Mouse (Mus musculus) activated CD4-positive, CD25-positive, alpha-beta regulatory T cell, adult 4 months (primary cell): Measurements from ENCODE around the gene Ly86. TPM values are rescaled to one million over a fixed set of nuclear protein-coding genes. Genes with fewer than 3 reads are reported as not detected.

Source experiments
- ATAC-seq: one replicate; pipeline ENCODE4 v1.8.0; 2017
- polyA plus RNA-seq, 2 experiments: library from polyadenylated mRNA; unstranded; fragments of 100-300 nt; shearing (Covaris generic); gene quantifications; one replicate each; pipeline ENCODE4 v1.2.1; 2017

Ly86 gene
- polyA plus RNA-seq, 2 experiments from 2014 or later, result 3.5 to 6.3 TPM

DNA sequence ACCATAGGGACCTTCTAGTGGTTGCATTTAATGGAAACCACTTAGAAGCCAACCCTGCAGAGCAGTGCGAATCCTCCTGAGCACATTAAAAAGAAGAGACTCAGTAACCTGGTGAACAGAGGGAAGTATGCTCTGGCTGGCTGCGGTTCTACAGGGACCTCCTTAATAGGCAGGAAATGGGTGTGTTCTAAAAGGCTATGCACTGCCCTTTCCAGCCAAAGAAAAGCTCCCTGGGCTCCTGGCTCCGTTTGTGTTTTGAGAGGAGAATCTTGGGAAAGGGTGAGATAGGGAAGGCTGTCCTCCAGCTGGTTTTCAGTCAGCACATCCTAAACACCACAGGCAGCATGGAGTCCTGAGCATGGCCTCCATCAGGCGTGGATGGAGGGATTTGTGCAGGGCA lies 8.9 kb downstream of the Ly86 start:
- peak; percentile 49 for ATAC-seq

DNA sequence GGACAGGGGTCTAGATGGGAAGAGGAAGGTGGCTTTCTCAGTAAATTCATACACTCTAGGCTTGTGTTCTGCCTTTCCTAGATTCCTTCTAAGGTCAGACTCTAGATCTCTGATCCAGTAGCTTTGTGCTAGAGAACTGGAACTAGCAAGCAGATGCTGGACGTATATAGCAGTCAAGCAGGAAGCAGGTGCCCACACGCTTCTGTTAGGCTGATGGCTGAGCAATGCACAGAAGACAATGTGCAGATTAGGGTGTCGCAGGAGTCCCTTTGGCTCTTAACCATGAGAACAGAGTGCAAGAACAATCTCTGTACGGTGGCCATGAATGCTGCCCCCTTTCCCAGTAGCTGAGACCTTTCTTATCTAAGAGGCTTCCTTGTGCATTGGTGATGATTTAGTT lies 9.4 kb downstream of the Ly86 start:
- ATAC-seq, result no peak

DNA sequence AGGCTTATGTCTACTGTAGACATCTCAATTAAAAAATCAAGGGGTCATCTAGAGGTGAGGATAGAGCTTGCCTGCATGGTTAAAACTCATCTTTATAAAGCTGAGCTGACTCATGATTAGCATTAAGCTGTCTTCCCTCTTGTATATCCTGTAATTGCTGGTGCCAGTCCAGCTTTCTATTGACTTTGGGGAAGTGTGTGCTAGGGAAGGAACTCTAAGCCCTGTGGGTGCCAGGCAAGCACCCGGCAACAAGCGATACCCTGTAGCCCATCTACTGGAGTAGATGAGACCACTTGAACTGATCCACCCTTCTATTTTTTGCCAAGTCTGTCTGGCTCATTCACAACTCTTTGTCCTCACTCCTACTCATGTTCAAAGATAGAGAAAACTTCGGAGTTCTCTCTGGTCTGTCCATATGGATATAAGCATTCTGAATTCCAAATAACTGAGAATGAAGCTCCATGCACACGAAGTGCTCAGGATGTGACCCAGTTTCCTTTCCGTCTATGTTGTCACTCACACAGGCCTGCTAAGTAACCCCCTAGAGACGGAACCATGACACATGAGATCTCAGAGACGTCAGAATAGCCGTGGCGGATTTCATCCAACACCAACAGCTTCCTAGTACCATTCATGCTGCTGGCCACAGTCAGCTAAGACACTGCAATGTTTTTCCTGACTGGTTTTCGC lies 10.8 kb downstream of the Ly86 start:
- ATAC-seq, result no peak

DNA sequence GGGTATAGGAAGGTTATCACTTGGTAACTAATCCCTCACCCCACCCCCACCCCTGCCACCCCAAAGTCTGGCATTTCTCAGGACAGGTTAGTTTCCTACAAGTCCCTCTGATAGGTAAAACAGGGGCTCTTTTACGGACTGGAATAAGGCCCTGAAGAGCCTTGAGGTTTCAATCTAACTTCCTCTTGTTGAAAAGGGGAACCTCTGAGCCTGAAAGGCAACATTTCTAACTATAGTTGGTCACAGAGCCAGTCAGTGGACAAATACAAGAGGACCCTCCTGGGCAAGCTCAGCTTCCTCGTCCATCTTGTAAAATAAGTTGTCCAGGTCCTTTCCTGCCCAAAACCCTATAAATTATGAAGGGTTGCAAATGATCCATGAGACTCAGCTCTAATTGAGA lies 11.5 kb downstream of the Ly86 start:
- ATAC-seq, result no peak

DNA sequence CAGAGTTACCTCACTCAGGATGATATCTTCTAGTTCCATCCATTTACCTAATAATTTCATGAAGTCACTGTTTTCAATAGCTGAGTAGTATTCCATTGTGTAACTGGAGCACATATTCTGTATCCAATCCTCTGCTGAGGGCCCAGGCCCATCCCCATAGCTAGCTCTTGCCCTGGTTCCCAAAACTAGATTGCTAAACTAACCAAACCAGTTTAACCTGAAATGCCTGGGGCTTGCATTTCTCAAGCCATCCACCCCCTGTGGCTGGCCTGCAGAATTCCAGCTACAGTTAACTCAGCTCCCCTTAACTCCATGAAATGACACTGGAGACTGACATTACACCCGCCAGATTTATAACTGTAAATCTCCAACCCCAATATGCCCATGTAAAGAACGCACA lies 13.1 kb downstream of the Ly86 start:
- ATAC-seq, result no peak

DNA sequence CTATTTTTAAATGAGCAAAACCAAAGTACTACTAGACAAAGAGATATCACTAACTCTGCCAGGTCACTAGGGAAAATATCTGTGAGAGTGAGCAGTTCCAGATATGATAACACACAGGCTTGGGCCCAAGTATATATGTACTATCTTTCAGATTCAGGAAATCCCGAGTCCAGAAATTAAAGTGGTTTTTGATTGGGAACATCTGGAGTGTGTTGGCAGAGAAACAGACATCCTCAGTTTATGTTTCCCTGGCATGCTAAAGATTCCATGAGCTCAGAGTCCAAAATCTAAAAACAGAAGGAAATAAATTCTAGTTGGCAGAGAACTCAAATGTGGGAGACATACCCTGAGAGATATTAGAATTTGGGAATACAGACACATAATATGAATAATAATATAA lies 16.2 kb downstream of the Ly86 start:
- ATAC-seq, result no peak

DNA sequence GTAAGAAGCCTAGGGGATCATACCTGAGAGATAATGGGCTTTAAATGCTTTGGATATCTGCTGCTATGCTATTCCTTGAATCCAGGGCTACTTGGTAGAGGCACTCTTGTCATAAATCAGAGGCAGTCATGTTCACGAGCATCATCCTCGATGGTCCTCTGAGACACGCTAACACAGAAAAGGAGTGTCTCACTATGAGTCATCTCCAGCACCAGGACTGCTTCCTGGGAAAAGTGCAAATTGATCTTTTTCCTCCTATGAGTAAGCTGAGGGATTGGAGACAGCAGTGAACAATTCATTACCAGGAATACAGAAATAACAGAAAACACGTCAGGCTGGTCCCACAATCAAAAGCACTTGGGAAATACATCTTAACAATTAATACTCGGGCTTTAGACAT lies 19.3 kb downstream of the Ly86 start:
- no peak for ATAC-seq

DNA sequence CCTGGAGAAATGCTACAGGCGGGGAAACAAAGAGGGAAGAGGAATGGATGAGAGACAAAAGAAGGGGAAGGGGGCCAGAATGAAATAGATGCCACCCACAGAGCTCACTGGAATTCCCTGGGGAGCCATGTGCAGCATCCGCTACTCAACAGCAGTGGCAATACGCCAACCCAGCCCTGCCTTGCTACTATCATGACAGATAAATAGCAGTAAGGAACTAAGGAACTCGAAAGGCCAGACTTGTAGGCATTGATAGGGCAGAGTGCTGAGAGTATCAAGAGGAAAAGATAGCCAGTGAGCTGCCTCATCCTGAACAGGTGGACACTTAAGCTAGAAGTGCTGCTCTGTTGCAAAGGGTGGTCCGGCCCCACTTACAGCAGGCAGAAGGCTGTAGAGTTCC lies 31.4 kb downstream of the Ly86 start:
- ATAC-seq, result no peak

DNA sequence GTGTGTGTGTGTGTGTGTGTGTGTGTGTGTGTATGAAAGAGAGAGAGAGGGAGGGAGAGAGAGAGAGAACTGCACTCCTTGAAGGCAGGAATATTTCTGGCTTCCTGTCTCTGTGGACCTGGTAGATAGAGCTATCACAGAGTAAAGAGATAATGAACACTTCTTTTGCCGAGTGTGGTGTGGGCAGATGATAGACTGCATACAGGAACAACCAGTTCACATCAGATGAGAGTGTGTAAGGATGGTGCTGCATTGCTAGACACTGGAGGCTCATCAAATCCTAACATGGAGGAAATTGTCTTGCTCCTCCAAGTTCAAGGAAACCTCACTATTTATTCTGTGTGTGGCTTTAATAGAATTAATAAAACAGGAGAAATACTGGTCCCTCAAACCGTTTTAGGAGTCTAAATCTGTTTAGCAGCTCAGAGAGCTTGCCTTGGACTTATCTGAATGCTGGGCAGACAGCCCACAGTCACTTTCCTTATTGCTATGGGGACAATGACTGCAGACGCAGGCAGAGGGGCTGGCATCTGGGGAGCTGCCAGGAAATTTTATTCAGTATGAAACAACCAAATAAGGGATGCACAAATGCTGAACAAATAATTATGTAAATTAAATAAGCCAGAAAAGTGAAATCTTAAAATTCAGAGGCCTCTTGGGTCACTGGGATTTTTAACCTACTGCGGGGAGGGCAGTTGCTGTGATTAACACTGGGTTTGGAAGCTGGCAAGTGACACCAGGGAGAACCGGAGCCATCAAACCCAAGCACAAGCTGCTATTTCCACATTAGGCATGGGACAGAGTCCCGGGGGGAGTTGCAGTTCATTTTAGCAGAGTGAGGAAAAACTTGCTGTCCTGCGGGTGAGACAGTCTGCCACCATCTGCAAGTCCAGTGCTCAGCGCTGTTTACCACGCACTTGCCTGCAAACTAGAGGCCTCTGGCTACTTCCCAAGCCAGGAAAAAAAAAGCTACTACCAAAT lies 43.5 kb downstream of the Ly86 start:
- ATAC-seq, result no peak

DNA sequence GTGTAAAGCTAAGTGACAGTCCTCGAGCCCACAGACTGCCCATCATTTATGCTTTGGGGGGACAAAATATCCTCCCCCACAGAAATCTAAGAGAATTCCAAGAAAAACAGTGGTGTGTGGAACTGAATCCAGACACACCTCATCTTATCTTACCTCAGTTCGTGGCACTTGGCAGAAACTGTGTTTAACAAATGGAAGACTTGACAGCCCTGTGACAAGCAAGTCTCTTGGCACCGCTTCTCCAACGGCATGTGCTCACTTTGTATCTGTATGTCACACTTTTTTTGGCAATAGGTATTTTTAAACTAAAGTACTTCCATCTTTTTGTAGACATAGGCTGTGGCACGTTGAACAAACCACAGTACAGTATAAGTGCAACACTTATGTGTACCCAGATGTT lies 44.3 kb downstream of the Ly86 start:
- ATAC-seq, result no peak

DNA sequence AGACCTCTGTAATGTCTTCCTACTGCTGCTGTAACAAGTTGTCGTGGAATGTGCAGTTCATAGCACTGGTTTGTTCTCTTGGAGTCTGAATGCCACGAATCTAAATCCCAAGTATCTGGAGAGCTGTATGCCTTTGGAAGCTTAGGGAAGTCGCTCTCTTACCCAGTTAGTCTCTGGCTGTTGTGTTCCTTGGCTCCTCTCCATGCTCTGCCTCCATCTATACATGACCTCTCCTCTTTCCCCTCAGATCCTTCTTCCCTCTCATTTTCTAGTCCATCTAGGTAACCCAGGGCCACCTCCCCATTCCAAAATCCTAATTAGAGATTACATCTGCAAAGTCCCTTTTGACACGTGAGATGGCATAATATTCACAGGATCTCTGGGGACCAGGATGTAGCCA lies 53.8 kb downstream of the Ly86 start:
- ATAC-seq, result no peak

DNA sequence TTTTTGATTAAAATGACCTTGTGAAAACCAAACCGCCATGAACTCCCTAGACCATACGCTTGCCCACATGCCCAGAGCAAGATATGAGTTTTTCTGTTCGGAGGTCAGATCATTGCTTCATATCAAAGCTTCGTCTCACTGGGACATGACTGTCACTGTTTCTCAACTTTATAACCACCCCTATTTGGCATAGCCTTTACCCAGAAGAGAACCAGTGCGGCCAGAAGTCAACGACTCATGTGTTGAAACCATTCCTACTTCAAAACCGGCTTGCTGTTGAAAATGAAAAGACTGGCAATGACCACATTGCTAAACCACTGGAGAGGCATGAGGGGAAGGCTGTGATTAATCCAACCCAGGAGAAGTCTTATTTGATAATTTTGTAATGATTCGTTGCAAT lies 54.3 kb downstream of the Ly86 start:
- ATAC-seq, result no peak

DNA sequence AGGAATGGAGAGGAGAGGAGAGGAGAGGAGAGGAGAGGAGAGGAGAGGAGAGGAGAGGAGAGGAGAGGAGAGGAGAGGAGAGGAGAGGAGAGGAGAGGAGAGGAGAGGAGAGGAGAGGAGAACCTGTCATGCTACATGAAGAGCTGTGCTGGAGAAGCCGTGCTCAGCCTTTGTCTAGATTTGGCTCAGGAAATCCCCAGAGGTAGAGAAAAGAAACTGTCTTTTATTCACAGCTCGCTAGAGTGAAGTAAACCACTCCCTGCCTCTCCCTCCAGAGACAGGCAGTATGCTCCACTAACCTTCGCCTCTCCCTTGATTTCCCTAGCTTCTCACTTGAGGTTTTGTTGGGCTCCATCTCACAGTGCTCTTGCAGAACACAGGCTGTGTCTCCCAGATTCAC lies 57.4 kb downstream of the Ly86 start:
- ATAC-seq, result no peak

DNA sequence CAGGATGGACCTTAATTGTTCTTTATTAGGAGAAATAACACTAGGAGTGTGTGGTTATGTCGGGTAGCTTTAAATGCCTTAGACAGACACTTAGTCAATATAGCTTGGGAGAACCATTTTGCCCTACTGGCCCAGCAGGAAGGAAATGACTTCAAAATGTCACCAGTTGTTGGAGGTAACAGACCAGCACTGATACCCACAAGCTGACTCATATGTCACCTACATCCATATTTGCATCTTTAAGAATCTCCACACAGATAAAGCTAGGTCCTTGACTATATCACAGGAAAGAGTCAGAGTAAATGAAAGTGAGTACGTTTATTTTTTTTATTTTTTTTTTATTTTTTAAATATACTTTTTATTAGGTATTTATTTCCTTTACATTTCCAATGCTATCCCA lies 58.7 kb downstream of the Ly86 start:
- ATAC-seq, result peak; percentile 28

DNA sequence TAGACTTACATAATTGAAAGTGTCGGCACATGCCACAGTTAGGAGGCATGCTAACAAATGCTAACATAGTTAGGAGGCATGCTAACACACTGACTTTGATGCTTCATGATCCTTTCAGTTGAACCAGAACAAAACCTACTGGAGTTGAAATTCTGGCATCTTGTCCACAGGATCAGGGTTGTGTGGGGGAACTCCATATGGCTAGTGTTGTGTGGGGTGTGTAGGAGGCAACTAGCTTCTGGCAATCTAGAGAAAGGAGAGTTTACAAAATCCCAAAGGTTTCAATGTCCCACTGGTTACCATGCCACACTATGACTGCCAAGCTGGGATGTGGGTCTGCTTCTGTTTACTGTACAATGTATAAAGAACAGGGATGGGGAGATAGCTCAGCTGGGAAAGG lies 70.7 kb downstream of the Ly86 start:
- ATAC-seq, result no peak

DNA sequence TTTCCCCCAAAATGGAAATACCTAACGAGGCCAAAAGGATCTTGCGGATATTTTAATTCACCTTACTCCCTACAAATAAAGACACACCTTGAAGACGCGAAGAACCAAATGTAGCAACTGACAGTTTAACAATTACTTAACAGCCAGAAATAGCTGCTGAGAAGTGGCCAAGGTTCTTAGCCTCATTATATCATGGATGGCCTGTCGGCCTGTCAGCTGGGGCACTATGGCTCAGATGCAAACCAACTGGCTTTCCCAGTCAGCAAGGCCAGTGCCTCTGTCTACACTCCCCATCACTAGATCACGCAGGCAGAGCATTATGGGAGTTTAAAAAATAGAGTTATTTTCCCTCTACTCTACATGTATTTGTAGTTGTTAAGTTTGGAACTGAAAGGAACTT lies 78.4 kb downstream of the Ly86 start:
- ATAC-seq, result no peak

DNA sequence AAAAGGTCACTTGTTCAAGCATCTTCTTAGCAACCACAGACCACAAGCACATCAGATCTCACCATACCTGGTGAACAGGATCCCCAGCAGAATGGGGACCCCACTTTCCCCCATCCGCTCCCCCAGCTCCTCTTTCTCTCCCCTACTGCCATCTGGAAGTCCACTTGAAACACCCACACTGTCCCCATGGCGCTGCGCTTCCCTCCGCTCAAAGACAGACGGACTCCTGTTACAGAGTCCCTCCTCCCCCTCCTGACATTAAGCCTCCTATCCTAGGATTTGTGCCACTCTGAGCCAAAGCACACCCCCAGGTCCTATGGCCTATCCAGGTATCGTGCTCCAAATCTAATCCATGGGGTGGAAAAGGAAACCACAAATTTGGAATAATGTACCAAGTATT lies 79.9 kb downstream of the Ly86 start:
- ATAC-seq, result no peak

DNA sequence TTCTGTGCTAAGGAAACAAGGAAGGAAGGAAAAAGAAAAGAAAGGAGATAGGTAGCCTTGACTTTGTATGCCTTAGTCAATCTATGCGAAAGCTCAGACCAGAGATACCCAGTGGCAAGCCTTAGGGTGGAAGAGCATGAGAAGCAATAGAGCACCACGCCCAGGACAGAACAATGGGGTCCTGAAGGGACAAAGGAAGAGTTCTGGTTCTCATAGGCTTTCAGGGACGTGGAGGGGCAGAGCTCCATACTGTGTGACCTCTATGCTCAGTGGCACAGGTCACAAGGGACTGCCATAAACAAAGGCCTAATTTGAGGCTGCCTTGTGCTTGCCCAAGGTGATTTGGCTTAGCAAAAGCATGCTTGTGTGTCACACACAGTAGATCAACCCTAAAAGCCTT lies 80.4 kb downstream of the Ly86 start:
- no peak for ATAC-seq

DNA sequence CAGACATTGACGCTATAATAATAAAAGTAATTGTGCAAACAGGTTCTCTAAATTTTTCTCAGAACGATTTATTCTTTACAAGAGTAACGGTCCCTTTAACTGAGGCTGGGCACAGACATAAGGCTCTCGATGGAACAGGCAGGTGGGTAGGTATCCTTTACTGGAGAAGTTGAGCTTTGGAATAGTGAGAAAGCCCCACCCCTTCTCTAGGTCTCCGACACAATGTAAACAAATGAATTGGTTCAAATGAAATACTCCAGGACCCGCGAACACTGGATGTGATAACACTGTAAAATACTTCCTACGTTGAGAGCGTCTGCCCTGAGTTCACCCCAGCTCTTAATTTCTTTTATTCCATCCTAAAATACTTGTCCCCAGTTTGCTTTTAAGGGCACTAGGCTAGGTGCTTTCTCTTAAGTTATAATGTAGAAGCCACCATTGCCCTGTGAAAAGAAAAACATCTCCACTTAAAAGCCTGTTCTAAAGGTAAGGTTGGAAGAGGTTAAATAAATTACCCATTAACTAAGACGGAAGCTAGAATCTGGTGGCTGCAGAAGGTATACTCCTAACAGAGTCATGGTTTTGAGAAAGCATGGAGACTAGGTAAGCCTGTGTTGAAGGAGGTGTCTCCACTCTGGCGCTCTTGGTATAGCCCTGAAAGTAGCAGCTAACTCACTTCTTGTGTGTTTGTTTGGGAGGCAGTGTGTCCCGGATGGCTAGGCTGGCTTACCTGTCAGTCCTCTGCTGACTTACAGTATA lies 81.7 kb downstream of the Ly86 start:
- ATAC-seq, result no peak

DNA sequence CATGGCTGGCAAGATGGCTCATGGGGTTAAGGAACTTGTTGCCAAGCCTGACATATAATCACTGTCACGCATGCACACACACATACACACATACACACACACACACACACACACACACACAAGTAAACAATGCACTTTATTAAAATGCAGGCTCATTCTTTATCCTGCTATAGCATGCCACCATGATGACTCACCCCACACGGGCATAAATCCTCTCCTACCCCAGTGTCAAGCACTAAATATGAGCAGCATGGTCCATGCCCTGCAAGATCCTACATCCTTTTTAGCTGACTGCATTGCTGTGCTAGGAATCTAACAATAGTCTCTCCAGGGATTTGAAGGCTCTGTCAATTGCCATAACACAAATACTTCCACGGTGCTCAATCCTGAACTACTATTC lies 83.5 kb downstream of the Ly86 start:
- no peak for ATAC-seq

DNA sequence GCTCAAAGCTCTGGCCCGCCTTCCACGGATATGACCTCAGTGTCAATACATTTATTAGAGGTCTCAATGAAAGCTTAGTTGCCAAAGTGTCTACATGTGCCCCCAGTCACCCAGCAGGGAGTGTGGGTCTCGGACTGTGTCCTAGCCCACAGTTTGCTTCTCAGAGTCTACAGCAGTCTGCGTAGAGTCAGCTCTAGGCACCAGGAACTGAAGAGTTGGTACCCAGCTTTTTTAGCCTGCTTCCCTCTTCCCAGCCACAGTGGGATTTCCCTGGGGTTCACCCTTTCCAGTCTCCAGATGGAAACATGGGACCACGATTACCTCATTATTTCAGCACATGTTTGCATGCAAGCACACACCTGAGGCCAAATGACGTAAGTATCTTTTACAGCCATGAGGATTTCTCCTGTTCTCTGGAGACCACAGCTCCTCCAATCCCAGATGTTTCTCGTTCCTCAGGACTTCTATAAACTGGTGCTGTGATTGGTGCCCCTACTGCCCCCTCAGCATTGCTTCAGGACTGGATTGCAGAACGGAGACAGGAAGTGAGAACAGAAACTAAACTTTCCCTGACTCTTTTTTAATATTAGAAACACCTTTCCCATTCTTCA lies 84.8 kb downstream of the Ly86 start:
- ATAC-seq, result no peak

DNA sequence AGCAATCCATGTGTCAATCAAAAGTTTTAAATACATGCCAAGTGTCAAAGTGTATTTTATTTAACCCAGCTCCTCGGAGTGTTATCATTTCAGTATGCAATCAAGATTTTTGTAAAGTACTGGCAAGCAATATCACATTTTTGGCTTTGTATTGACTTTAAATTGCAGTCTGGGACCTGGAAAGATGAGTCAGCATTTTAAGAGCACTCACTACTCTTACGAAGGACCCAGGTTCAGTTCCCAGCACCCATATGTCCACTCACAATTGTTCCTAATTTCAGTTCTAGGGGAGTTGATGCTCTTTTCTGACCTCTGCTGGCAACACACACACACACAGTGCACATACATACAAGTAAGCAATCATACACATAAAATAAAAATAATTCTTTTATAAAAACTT lies 86.7 kb downstream of the Ly86 start:
- ATAC-seq, result no peak

DNA sequence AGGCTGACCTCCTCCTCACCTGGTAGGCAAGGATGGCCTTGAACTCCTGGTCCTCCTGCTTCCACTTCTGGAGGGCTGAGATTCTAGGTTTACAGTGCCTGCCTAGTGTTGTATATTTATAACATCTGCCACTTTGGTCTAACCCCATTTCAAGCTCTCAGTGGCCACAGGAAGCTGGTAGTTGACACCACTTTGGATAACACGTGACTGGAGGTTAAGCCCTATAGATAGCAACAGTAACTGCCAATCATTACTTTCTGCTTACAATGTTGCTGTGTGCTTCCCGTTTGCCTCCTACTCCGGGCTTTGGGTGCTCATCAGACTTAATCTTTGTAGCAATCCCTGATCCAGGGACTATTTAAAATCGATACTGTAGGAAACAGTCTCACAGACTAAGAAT lies 87.6 kb downstream of the Ly86 start:
- ATAC-seq, result no peak
